Mouse (Mus musculus) urinary bladder, postnatal 36 days (tissue): ENCODE data around the gene Dnajb12.
"Not testable (repeated sequence)": the region's sequence is repeated elsewhere in the genome, so short reads cannot be mapped to it uniquely, and the experiment has no call there.

Experiments
- DNase-seq, 2 experiments: peaks; one replicate each; pipeline ENCODE4 v3.0.0; 2022; ENCODE audit warnings: low spot score in 2 of 2, mixed read lengths in 1 of 2

Dnajb12 gene

DNA sequence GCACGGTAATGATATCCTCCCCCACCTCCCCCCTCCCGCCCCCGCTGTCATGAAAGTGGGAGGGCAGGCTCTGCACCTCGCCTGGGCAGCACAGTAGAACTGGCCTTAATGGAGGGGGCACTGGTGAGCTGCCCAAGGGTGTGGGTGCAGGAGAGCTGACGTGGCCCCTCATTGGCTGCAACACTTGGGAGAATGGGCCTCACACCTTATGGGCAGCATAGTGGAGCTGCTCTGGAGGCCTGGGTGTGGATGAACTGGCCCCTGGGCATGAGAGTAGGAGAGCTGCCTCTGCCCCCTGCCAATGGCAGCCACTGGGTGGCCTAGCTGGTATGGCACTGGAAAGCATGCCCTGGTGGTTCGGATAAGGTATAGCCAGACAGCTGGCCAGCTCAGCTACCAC lies 9.3 kb upstream of the Dnajb12 start:
- DNase-seq: no peak

DNA sequence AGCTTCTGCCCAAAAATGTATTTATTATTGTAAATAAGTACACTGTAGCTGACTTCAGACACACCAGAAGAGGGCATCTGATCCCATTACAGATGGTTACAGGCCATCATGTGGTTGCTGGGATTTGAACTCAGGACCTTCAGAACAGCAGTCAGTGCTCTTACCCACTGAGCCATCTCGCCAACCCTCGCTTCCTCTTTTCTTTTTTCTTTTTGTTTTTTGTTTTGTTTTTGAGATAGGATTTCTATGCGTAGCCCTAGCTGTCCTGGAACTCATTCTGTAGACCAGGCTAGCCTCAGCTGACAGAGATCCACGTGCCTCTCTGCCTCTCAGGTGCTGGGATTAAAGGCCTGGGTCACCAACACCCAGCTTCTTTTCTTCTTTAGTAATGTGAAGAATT lies 6.7 kb upstream of the Dnajb12 start:
- DNase-seq: not testable (repeated sequence)

DNA sequence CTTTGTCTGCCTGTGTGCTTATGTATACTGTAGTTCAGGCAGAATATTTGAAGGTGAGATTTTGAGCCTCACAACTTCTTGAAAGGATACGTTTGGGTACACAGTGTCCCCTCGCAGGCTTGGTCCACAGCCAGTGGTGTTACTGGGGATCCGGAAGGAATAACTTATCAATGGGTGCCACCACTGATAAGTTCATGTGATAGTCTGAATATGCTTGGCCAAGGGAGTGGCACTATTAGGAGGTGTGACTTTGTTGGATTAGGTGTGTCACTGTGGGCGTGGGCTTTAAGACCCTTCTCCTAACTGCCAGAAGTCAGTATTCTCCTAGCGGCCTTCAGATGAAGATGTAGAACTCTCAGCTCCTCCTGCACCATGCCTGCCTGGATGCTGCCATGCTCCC lies 6.2 kb upstream of the Dnajb12 start:
- DNase-seq: no peak

DNA sequence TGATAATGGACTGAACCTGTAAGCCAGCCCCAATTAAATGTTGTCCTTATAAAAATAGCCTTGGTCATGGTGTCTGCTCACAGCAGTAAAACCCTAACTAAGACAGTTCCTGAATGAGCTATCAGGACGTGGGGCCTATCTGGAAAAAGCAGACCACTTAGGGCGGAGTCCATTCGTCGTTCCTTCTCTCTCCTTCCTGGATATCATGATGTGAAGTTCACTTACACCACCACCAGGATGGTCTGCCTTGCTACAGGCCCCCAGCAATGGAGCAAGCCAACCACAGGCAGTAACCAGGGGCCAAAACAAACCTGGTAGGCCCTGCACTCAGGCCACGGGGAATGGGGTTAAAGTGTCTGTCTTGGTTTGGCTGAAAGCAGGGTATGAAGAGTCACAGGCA lies 5.7 kb upstream of the Dnajb12 start:
- DNase-seq: no peak

DNA sequence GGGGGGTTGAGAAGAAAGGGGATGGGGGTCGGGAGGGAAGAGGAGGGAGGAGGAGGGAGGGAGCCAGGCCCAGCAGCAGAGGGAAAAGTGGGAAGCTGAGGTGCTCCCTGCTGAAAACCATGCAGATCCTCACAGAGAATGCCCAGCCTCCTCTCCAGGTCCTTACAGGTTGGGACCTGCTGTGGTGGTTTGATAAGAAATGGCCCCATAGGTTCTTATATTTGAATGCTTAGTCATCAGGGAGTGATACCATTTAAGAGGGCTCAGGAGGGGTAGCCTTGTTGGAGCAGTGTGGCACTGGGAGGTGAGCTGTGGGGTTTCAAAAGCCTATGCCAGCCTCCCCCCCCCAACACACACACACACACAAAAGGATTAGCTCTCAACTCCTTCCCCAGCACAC lies 4.0 kb upstream of the Dnajb12 start:
- DNase-seq: no peak

DNA sequence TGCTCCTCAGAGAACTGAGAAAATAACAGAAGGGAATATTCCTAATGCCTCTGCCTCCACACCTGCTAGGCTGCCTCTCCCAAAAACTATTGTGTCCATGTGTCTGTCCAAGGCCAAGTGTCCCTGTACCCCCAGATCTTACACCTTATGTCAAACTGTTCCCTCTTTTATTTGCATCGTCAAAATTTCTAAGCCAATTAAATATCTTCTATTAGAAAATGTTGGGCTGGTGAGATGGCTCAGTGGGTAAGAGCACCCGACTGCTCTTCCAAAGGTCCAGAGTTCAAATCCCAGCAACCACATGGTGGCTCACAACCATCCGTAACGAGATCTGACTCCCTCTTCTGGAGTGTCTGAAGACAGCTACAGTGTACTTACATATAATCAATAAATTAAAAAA lies 2.7 kb upstream of the Dnajb12 start:
- not testable (repeated sequence) for DNase-seq

DNA sequence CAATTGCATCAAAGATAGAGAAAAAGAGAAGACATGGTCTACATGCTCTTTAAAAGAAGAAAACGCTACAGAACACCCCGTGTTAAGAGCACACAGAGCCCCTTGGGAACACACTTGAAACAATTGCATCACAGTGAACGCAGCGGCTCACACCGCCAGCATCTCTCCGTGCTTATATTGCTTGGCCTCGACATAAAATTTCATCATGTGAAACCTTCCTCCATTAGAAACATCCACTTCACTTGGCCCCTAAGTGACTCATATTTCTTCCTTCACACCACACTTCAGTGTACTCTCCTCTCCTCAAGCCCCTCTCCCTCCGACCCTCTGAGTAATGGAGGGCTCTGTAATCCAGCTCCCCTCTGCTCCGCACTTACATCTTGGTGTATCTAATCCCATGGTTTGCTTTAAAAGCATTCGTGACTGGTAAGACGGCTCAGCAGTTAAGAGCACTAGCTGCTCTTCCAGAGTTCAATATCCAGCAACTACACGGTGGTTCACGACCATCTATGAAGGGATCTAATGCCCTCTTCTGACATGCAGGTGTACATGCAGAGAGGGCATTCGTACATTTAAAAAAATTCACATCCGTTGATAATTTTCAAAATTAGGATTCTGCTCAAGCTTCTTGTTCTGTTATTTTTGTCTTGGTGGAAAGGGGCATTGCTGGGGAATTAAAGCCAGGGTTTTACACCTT lies 1.8 kb upstream of the Dnajb12 start:
- DNase-seq: no peak

DNA sequence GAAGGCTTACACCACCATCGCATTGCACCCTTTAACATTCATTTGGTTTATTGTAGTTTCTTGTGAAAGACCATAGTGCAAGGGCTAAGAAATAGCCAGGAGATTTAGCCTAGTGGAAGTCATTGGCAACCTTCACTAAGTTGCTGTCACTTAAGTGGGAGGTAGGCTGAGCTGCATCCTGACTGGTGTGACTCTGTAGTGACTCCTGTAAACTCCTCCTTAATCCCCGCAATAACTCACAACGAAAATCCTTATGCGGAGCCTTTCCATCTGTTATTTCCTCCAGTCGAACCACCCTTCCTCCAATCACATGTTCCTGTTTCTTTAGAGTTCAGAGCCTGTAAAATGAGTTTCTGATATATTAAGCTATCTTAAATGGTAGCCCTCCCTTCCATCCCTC lies 533 bp upstream of the Dnajb12 start:
- no peak for DNase-seq

DNA sequence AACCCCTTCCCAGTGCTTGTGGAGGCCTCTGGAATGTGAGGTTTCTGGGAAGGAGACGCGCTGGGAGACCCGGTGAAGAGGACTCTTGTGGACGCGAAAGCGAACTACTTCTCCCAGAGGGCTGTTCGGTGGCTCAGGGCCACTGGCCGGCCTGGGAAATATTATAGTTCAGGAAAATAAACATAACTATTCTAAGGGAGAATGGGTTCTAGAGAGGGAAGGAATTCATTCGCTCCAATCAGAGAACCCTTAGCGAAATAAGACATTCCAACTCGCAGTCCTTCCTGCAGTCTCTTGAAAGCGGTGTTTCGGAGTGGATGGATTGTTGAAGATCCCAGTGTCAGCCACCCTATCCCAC lies 652 bp downstream of the Dnajb12 start:
- DNase-seq: no peak

DNA sequence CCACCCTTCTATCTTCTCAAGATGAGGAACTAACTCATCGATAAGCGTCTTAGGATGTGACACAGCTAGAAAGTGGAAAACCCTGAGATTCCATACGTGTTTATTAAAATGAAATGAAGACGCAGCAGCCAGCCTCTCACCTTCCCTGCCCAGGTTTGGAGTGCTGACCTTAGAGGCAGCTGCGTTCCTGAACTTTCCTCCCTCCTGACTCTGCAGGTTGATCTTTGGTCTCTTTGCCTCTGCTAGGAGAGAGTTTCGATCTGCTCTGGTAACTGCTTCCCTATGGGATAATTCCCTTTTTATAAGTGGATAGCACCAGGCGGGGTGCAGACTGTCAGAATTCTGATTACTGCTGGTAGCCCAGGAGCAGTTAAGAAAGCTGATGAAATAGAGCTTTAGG lies 1.5 kb downstream of the Dnajb12 start:
- DNase-seq: no peak

DNA sequence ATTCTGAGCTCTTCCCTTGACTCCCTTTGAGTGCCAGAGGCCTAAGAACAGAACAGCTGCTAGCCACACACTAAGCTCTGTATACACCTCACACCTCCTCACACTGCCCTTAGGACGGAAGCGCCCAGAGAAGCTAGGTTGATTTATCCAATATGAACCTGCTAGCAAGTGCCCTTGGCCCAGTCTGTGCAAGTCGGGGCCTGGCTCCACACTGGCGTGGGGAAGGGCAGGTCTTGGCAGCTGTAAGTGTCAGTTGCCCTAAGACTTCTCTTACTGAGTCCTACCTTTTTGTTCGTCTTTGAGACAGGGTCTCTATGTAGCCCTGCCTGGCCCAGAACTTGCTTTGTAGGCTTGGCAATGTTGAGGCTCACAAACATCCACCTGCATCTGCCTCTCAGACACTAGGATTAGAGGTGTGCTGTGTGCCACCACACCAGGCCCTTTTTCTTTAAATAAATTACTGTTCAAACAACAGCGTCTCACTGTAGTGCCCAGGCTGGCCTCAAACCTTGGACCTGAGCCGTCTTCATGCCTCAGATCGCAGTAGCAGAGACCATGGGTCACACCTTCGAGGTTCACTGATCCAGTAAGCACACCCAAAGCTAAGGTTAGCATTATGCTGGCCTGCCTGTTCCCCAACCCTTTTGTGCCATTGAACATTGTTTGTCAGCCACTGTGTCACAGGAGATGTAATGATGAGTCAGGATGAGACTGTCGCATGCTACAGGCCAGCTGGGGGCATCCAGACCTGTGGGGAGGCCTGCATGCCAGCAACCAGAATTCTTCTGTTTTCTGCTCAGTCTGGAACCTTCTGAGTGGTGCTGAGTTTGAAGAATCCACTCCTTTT lies 5.2 kb downstream of the Dnajb12 start:
- DNase-seq: peak in 1 of 2 experiments; percentile 64

DNA sequence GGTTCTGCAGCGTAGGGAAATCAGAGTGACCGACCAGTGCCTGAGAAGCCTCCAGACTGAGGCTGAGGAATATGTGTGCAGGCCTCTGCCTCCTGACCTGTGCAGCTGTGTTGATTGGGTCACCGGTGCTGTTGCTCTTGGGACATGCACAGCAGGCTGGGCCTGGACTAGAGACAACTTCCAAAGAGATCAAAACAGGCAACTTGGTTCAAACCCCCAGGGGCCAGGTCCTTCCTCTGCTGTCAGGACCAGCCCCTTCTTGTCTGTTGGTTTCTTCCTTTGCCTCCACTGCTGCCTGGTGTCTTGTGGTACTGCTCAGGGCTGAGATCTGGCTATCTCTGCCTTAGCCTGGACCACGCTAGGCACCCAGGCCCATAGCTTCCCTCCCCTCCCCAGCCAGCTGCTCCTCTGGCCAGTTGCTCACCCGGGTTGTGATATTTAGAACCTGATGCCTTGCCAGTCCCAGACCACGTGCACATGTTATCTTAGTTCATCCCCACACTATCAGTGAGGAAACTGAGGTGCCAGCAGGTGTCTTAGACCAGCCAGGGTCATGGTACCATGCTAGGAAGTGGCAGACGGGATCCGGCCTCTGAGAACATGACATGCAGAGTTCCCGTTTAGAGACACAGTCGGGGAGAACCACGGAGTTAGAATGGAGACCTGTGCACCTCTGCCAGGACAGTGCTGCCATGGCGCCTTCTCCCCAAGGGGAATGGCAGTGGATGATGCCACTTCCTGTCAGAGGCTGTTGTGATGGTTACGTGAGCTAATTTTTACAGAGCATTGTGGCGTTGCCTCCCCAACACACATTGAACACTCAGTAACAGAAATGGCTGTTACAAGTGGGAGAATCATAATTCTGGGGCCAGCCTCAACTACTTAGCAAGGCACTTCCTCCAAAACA lies 6.1 kb downstream of the Dnajb12 start:
- no peak for DNase-seq

DNA sequence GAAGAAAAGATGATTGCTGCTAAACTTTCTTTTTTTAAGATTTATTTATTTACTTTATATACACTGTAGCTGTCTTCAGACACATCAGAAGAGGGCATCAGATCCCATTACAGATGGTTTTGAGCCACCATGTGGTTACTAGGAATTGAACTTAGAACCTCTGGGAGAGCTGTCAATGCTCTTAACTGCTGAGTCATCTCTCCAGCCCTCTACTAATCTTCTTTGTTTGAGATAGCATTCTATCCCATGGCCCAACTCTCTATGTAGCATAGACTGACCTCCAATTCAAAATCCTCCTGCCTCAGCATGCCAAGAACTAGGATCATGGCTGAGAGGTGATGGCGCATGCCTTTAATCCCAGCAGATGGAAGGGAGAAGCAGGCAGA lies 6.7 kb downstream of the Dnajb12 start:
- no peak for DNase-seq

DNA sequence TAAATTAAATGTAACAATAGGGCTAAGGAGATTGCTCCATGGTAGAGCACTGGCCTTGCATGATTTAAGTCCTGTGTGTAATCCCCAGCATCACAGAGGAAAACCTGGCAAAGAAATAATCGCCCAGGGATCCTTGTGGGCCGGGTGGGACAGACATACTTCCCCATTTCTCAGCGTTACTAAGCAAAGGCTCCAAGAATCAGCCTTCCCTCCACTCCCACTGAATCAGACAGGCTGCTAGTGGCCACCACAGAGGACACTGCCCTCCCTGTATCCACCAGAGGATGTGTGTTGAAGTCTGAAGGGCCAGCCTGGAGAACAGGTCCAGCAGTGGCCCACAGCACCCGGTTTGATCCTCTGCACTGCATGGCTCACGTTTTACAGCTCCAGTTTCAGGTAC lies 8.1 kb downstream of the Dnajb12 start:
- no peak for DNase-seq

DNA sequence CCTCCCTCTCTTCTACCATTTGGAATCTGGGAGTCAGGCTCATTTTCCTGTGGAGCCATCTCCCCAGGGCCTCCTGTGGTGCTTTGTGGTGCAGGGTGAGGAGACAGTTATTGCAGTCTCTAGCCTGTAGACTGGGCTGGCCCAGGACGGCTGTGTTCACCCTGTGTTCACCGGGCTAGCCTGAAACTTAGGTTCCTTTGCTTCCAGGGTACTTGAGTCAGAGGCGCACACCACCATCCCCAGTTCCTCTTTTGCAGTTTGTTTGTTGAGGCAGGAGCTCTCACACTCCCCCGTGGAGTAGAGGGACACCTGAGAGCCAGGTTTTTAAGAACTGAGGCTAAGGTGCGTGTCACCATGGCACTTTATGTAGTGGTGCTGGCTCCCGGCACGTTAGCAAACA lies 10.0 kb downstream of the Dnajb12 start:
- DNase-seq: no peak

DNA sequence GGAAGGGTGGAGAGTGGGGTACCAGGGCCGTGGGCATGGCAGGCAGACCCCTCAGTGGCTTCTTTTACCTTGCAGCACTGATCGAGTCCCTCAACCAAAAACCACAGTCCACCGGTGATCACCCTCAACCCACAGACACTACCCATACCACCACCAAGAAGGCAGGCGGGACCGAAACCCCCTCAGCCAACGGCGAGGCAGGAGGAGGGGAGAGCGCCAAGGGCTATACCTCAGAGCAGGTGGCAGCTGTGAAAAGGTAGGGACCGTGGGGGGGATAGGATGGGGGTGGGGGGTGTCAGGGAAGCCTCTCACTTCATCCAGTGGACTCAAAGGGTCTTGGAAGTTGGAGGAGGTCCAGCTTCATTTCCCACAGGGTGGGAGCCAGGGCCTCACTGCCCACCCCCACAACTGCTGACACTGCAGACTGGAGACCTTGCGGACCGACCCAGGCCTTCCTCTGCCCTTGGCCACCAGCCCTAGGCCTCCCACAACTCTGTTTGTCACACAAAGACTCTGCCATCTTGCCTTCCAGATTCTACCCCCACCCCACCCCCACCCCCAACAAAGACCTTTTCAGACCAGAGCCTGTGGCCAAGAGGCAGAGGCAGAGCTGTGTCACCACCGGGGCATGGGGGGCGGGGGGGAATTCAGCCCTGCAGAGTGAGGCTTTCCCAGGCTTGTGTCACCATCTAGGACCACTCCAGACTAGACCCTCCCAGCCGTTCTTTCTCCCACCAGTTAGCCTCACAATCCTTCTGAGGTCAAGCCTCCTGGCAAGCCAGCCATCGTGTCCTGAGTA lies 10.8 kb downstream of the Dnajb12 start:
- no peak for DNase-seq

DNA sequence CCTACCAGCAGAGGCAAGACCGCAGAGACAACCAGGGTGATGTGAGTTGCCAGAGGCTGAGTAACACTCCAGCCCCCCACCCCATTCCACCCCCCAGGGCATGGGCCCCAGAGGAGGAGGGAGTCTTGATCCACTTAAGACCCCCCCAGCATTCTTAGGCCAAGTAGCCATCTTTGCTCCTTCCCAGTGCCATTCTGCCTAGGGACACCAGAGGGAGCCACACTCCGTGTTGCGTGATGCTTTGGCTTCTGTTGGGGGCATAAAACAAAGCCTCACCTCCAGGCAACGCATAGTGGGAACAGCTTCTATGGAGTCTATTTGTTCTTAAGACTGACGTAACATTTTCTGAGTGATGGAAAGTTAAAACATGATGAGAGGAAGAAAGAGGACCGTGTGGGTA lies 13.6 kb downstream of the Dnajb12 start:
- no peak for DNase-seq

DNA sequence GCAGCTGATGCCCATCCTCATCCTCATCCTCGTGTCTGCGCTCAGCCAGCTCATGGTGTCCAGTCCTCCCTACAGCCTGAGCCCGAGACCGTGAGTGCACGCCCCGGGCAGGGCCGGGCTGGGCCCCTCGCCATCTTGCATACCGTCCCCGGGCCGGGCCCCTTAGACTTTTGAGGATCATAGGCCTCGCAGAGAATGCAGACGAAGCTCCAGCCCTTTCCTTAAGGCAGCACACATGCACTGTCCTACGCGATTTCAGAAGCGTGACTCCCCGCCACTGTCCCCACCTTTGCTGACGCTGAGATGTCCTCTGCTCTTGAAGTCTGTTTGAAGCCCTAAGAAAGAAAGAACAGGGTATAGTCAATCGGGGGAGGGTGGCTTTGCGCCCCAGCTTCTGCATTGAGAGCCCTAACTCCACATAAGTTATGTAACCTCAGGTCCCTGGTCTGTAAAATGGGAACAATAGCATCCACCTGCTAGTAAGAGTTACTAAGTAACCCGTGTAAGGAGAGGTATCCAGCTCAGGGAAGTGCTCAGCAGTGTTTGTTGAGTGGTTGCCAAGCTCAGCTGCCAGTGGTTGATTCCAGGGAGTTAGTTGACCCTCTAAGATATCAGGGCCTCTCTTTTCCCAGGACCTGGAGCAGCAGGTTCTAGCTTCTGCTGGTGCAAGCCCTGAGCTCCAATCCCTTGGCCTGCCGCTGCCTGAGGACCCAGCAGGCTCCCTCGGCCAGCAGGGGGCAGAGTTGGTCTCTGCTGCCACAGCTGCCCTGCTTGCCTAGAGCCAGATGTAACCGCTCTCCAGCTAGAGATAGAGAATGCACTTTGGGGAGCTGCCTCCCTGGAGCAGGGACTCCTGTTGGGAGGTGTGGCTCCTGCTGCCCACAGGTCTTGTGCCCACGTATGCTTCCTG lies 15.2 kb downstream of the Dnajb12 start:
- DNase-seq: peak; percentile 76 to 84

DNA sequence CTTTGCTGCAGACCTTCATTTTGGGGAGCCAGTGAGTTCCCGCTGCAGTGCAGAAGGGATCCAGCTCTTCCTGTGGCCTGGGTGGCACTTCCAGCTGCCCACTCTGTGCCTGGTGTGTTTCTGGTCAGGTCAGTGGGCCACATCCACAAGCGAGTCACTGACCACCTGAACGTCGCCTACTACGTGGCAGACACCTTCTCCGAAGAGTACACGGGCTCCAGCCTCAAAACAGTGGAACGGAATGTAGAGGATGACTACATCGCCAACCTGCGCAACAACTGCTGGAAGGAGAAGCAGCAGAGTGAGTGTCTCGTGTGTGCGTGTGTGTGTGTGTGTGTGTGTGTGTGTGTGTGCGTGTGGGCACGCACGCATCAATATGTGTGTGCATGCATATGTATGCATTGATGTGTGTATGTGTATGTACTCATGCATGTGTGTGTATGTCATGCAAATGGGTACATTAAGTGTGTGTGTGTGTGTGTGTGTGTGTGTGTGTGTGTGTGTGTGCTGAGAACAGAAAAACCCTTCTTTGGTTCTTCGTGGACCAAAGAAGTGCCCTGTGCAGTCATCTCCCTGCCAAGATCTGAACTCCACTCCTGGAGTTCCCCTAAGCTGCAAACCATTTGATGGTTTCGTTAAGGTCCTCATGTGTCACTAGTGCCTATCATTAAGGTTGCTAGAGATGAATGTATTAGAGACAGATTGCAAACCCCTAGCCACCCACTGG lies 16.3 kb downstream of the Dnajb12 start:
- DNase-seq: no peak

DNA sequence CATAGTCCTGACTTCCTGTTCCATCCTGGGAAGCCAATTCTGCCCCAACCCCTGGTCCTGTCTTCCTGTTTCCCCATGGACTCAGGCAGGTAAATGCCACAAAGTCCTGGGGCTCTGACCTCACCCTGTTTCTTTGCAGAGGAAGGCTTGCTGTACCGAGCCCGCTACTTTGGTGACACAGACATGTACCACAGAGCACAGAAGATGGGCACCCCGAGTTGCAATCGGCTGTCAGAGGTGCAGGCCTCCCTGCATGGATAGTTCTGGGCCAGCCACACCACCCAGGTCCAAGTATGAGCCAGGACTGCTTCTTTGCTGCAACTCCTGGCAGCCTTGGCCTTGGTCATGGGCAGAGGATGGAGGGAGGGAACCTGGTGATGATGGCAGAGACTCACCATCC lies 16.9 kb downstream of the Dnajb12 start:
- no peak for DNase-seq
